Mouse (Mus musculus): ENCODE measurements around the gene Sgsm3.

The Sgsm3 gene

GRCm38 (mm10) chr15:81023842-81024241 is 46.3 kb downstream of the Sgsm3 start:
- DNase-seq (ENCODE audit: low spot score in 2 of 2), result no peak

GRCm38 (mm10) chr15:81026901-81027300 is 49.3 kb downstream of the Sgsm3 start:
- DNase-seq (ENCODE audit: low spot score in 2 of 2), result no peak

DNA sequence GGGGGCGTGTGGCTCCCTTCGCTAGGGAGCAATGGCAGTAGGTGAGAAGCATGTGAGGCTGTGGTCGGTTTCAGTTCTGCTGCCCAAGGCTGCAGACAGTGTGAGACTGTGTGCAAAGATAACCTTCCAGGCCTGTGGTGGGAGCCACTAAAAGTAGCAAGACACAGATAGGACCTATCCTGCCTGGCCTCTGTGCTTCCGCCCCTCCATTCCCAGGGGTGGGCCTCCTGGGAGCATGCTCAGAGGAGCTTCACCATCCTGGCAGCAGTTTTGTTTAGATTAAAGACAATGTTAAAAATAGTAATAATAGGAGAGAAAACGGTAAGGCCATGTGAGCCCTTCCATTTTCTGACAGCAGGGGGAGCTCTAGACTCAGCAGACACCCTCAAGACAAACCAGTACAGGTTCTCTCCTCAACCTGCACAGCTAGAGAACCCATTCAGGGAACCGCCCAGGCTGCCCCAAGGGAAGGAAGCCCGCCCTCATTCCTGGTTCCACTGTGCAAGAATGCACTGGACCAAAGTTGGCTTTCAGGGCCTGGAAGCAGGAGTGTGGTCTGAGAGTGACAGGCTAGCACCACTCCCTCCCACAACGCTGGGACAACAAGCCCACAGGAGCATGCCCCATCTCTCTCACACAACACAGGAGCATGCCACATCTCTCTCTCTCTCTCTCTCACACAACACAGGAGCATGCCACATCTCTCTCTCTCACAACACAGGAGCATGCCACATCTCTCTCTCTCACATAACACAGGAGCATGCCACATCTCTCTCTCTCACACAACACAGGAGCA is 50.0 kb downstream of the Sgsm3 start:
- DNase-seq (ENCODE audit: low spot score in 2 of 2), result peak; percentile 64 to 76

- no peak for DNase-seq (ENCODE audit: low spot score in 2 of 2)
Observed at GRCm38 (mm10) chr15:81030891-81031425, 53.4 kb downstream of the Sgsm3 start.

GRCm38 (mm10) chr15:81031611-81032010 is 54.0 kb downstream of the Sgsm3 start:
- no peak for DNase-seq (ENCODE audit: low spot score in 2 of 2)

DNA sequence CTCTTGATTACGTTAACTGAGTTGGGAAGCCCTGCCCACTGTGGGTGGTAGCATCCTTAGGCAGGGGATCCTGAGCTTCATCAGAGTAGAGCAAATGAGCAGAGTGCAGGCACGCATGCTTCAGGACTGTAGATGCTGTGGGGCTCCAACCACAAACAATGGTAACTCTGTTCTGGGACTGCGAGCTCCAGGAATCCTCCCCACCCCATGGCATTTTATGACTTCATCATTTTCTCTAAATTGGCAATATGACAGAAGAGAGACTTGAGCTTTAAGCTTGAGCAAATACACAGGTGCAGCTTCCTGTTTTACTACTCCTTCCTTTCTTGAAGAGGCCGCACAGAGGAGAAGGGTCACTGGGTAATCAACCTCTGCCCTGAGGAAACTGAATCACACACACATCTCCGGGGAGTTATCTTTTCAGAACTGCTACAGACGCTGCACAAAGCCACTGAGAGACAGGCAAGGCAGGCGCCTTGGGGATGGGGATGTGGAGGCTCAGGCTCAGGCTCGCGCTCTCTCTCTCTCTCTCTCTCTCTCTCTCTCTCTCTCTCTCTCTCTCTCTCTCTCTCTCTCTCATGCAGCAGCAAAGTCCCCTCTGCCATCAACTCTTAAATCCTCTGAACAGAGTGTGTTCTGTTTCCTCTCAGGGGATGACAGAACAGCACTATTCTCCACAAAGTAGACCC is 55.5 kb downstream of the Sgsm3 start:
- peak; percentile 78 to 82 for DNase-seq (ENCODE audit: low spot score in 2 of 2)

- DNase-seq (ENCODE audit: low spot score in 2 of 2), result no peak
Observed at GRCm38 (mm10) chr15:81034119-81034518, 56.6 kb downstream of the Sgsm3 start.

GRCm38 (mm10) chr15:81035417-81036162 is 58.0 kb downstream of the Sgsm3 start:
- DNase-seq (ENCODE audit: low spot score in 2 of 2), result peak; percentile 44 to 48

DNA sequence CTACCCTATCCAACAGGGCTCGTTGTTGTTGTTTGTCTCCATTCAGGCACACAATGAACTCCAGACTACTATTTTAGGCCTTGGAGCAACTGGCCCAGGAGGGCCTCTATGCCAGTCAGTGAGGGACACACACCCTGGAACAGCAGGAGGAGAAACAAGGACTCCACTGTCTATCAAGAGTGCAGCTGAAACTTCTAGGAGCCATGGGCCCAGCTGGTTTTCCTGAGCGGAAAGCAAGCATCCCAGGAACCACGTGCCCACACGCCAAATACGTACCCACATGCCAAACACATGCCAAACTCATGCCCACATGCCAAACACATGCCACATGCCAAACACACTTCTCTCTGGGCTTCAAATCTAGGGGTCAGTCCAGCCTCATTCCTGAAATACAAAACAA is 60.9 kb downstream of the Sgsm3 start:
- no peak for DNase-seq (ENCODE audit: low spot score in 2 of 2)

- no peak for DNase-seq (ENCODE audit: low spot score in 2 of 2)
Observed at GRCm38 (mm10) chr15:81041767-81042166, 64.2 kb downstream of the Sgsm3 start.

GRCm38 (mm10) chr15:81042276-81042931 is 64.8 kb downstream of the Sgsm3 start:
- DNase-seq (ENCODE audit: low spot score in 2 of 2), result peak in 1 of 2 experiments; percentile 48

GRCm38 (mm10) chr15:81044446-81044845 is 66.9 kb downstream of the Sgsm3 start:
- DNase-seq (ENCODE audit: low spot score in 2 of 2), result peak; percentile 78 to 82

DNA sequence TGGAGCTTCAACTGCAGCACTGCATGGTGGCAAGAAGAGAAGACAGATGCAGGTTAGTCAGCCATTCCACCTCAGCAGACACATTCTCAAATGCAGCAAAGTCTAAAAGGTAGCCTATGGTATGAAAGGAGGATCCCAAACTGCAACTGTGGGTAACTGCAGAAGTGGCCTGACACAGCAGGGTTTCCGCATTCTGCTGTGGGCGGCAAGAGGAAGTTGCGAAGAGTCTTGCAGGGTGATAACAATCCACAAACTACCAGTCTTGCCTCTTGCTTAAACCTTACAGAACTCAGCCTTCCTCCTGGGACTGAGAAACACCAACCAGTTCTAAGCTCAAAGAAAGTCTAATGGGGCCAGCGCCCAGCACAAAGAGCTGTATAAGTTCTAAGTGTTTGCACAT is 67.8 kb downstream of the Sgsm3 start:
- peak; percentile 80 to 81 for DNase-seq (ENCODE audit: low spot score in 2 of 2)

DNA sequence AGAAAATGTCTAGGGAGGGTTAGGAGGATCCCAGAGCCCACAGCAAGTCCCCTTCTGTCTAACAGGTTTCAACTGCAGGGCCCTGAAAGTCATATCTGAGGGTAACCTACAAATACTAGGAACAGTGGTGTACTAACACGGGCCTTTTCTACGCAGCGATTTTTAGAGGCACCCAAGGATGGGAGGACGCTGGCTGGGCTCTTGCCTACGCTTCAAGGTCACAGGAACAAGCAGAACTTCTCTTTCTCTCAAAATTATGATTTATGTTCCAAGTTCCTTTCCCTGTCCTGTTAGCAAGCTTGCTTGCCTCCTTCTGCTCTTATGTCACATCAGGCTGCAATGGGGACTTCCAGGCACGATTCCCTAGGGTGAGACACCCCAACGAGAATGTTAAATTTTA is 68.5 kb downstream of the Sgsm3 start:
- no peak for DNase-seq (ENCODE audit: low spot score in 2 of 2)

DNA sequence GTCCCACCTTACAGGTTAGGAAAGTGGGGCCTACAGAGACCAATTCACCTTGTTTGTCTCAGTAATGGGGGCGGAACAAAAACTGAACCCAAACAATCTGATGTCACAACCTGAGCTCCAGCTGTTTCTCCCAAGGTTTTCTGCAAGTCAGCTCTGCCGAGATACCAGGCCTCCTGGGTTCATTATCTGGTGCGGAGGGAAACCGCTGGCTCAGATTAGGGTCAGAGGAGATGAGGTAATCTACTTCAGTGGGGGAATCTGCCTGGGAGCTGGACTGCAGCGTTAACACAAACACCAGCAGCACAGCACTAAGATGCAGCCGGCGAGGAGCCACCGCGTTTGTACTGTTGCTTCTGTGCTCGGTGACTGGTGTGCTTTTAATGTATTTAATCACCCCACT is 69.9 kb downstream of the Sgsm3 start:
- no peak for DNase-seq (ENCODE audit: low spot score in 2 of 2)

- peak; percentile 36 to 52 for DNase-seq (ENCODE audit: low spot score in 2 of 2)
Observed at GRCm38 (mm10) chr15:81049401-81050053, 72.0 kb downstream of the Sgsm3 start.

GRCm38 (mm10) chr15:81050488-81050887 is 72.9 kb downstream of the Sgsm3 start:
- DNase-seq (ENCODE audit: low spot score in 2 of 2), result no peak

DNA sequence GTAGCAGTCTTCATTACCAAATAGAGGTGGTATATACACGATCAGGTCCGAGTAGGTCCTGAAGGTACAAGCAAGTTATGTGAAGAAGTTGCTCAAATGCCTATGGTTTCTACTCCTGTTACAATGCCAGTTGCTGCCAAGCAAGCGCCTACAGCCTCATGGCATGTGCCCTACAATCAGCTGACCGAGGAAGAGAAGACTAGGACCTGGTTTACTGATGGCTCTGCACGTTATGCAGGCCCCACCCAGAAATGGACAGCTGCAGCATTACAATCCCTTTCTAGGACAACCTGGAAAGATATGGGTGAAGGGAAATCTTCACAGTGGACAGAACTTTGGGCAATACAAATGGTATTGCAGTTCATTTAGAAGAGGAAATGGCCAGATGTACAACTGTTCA is 74.9 kb downstream of the Sgsm3 start:
- DNase-seq (ENCODE audit: low spot score in 2 of 2), result no peak

GRCm38 (mm10) chr15:81055488-81055887 is 77.9 kb downstream of the Sgsm3 start:
- no peak for DNase-seq (ENCODE audit: low spot score in 2 of 2)

- DNase-seq (ENCODE audit: low spot score in 2 of 2), result no peak
Observed at GRCm38 (mm10) chr15:81057736-81058135, 80.2 kb downstream of the Sgsm3 start.

DNA sequence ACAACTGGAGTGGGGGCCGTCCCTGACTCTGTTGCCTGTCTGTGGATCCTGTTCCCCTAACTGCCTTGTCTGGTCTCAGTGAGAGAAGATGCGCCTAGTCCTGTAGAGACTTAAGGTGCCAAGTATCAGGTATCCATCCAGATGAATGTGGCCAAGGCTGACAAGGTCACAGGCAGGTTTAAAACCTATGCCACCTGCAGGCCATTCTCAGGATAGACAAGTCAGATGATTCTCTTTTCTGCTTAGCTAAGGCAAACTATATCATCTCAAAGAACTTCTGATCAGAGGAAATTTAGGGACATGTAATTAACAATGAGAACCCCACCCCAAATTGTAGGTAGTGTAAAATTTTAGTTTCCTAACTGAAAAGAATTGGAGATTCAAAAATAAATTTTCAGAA is 83.4 kb downstream of the Sgsm3 start:
- no peak for DNase-seq (ENCODE audit: low spot score in 2 of 2)

All from spleen, postnatal 36 days (tissue).